Mouse (Mus musculus) left cerebral cortex, postnatal 36 days (tissue): ENCODE measurements around the gene Gnao1. TPM values are rescaled to one million over a fixed set of nuclear protein-coding genes. Genes with fewer than 3 reads are reported as not detected.
A peak's percentile ranks its signal among the peaks of the same experiment; 100 is the strongest.

Experiments used
- DNase-seq, 2 experiments: peaks; one replicate each; pipeline ENCODE4 v3.0.0; 2021 to 2022; ENCODE audit warnings: low spot score in 2 of 2, mixed read lengths in 1 of 2
- intact Hi-C: fragments of 180-260 bp; cut with DNase I; formaldehyde crosslinking; loops from one replicate; pipeline ENCODE4 v1.15.1; 2025
- total RNA-seq, 2 experiments: library from RNA; stranded (reverse); gene quantifications; 2 replicates each; pipeline ENCODE4 v1.2.3; 2021

Gene Gnao1
- total RNA-seq: 100 to 1,000 TPM; 735 to 741 TPM

- DNase-seq: no peak
- intact Hi-C loops: loop anchor here (2.0 to 5.0 kb wide), 3 partner anchors 123 to 237 kb away; no protein-coding TSS in a partner anchor
These were observed at the start of gene Gnao1 for GRCm38 (mm10) chr8:93809686-93810027. Gene Gnao1, plus strand, starts transcription at chr8:93809966.

- intact Hi-C loops: no loop called here
- DNase-seq: no peak
These were observed 32.2 kb upstream of the Gnao1 start for GRCm38 (mm10) chr8:93777605-93778004.

GRCm38 (mm10) chr8:93809226-93809625 lies 540 bp upstream of the Gnao1 start:
- intact Hi-C loops: no loop called here
- DNase-seq: no peak

GRCm38 (mm10) chr8:93810028-93810858 lies 477 bp downstream of the Gnao1 start:
- DNase-seq: peak; percentile 83 to 92
- intact Hi-C loops: loop anchor here (2.0 to 5.0 kb wide), 3 partner anchors 123 to 238 kb away; no protein-coding TSS in a partner anchor

- peak in 1 of 2 experiments; percentile 30 for DNase-seq
- intact Hi-C loops: loop anchor here (2.0 to 5.0 kb wide), 3 partner anchors 122 to 239 kb away; no protein-coding TSS in a partner anchor
These were observed 1.3 kb downstream of the Gnao1 start for GRCm38 (mm10) chr8:93810859-93811602.

- peak in 1 of 2 experiments; percentile 39 for DNase-seq
- intact Hi-C loops: loop anchor here (1.0 to 5.0 kb wide), 4 partner anchors 121 to 240 kb away; no protein-coding TSS in a partner anchor
These were observed 2.1 kb downstream of the Gnao1 start for GRCm38 (mm10) chr8:93811719-93812475.

- peak; percentile 29 to 50 for DNase-seq
- intact Hi-C loops: loop anchor here (1.0 to 5.0 kb wide), 3 partner anchors 151 to 240 kb away; no protein-coding TSS in a partner anchor
These were observed 3.0 kb downstream of the Gnao1 start for GRCm38 (mm10) chr8:93812566-93813404.

GRCm38 (mm10) chr8:93813405-93813761 lies 3.6 kb downstream of the Gnao1 start:
- intact Hi-C loops: loop anchor here (5.0 kb wide), 2 partner anchors 221 to 241 kb away; no protein-coding TSS in a partner anchor

GRCm38 (mm10) chr8:93814266-93814665 lies 4.5 kb downstream of the Gnao1 start:
- peak in 1 of 2 experiments; percentile 32 for DNase-seq
- intact Hi-C loops: loop anchor here (5.0 kb wide), 2 partner anchors 222 to 242 kb away; no protein-coding TSS in a partner anchor

More at GRCm38 (mm10) chr8:93813405-93813761, 3.6 kb downstream of the Gnao1 start:
- DNase-seq: peak; percentile 85 to 87

GRCm38 (mm10) chr8:93816226-93816625 lies 6.5 kb downstream of the Gnao1 start:
- intact Hi-C loops: no loop called here
- no peak for DNase-seq

GRCm38 (mm10) chr8:93817366-93817765 lies 7.6 kb downstream of the Gnao1 start:
- no peak for DNase-seq
- intact Hi-C loops: no loop called here

- no peak for DNase-seq
- intact Hi-C loops: no loop called here
These were observed 10.2 kb downstream of the Gnao1 start for GRCm38 (mm10) chr8:93819929-93820328.

- intact Hi-C loops: no loop called here
- DNase-seq: no peak
These were observed 11.6 kb downstream of the Gnao1 start for GRCm38 (mm10) chr8:93821327-93821726.

GRCm38 (mm10) chr8:93825317-93825716 lies 15.6 kb downstream of the Gnao1 start:
- DNase-seq: no peak
- intact Hi-C loops: no loop called here

- DNase-seq: no peak
- intact Hi-C loops: loop anchor here (5.0 kb wide), 1 partner anchor 52 kb away; no protein-coding TSS in a partner anchor
These were observed 20.9 kb downstream of the Gnao1 start for GRCm38 (mm10) chr8:93830626-93831025.

GRCm38 (mm10) chr8:93835771-93836170 lies 26.0 kb downstream of the Gnao1 start:
- no peak for DNase-seq
- intact Hi-C loops: no loop called here

- DNase-seq: no peak
- intact Hi-C loops: no loop called here
These were observed 29.3 kb downstream of the Gnao1 start for GRCm38 (mm10) chr8:93839113-93839512.

GRCm38 (mm10) chr8:93840486-93840885 lies 30.7 kb downstream of the Gnao1 start:
- intact Hi-C loops: loop anchor here (5.0 kb wide), 1 partner anchor 92 kb away; no protein-coding TSS in a partner anchor
- no peak for DNase-seq
